Mouse (Mus musculus) heart, embryonic 13.5 days (tissue): ENCODE data around the gene Lin52. TPM values are rescaled to one million over a fixed set of nuclear protein-coding genes. Genes with fewer than 3 reads are reported as not detected.
A peak's percentile ranks its signal among the peaks of the same experiment; 100 is the strongest.

Source experiments
- ATAC-seq: fragments of 200-750 bp; cut with Nextera tagmentation; 2 replicates; pipeline ENCODE4 v1.8.0; 2017; ENCODE audit warnings: moderate TSS enrichment; ENCODE audit not compliant: insufficient number of reproducible peaks, low FRiP score, low TSS enrichment; ENCODE audit errors: extremely low read depth
- H3K27ac ChIP-seq: fragments of 300-500 bp; sonication (generic); replicated peaks from 2 replicates; pipeline ENCODE4 v1.5.1; 2015; ENCODE audit warnings: moderate library complexity, mild to moderate bottlenecking, inconsistent platforms
- H3K27me3 ChIP-seq: fragments of 300-500 bp; sonication (generic); replicated peaks from 2 replicates; pipeline ENCODE4 v1.6.1; 2015; ENCODE audit warnings: mild to moderate bottlenecking, inconsistent platforms
- H3K36me3 ChIP-seq: fragments of 300-500 bp; sonication (generic); 2 replicates; pipeline ENCODE4 v1.6.1; 2015; ENCODE audit warnings: mild to moderate bottlenecking, inconsistent platforms
- H3K4me1 ChIP-seq: fragments of 300-500 bp; sonication (generic); 2 replicates; pipeline ENCODE4 v1.6.1; 2015; ENCODE audit warnings: inconsistent platforms
- H3K4me2 ChIP-seq: fragments of 300-500 bp; sonication (generic); 2 replicates; pipeline ENCODE4 v1.6.1; 2015; ENCODE audit warnings: inconsistent platforms, mild to moderate bottlenecking, moderate library complexity
- H3K4me3 ChIP-seq: fragments of 300-500 bp; sonication (generic); 2 replicates; pipeline ENCODE4 v1.5.1; 2015; ENCODE audit warnings: moderate library complexity, mild to moderate bottlenecking, inconsistent platforms
- H3K9ac ChIP-seq: fragments of 300-500 bp; sonication (generic); 2 replicates; pipeline ENCODE4 v1.6.1; 2015; ENCODE audit warnings: inconsistent platforms, mild to moderate bottlenecking, moderate library complexity
- H3K9me3 ChIP-seq: fragments of 300-500 bp; sonication (generic); 2 replicates; pipeline ENCODE4 v1.6.1; 2016; ENCODE audit warnings: inconsistent platforms
- WGBS: fragments of 180-500 bp; shearing (Covaris S2); methylation state at CpG from one replicate; pipeline ENCODE4 v1.1.7; 2015; ENCODE audit warnings: mixed read lengths; 5-methylcytosine and 5-hydroxymethylcytosine counted together
- polyA plus RNA-seq: library from polyadenylated mRNA; unstranded; fragments of >200 nt; fragmentation: Nextera tagmentation; extraction: Ambion mirVana; gene quantifications from 2 replicates; pipeline ENCODE4 v1.2.1, GENCODE M21; 2015

Gene Lin52
- polyA plus RNA-seq, 1 experiment from 2014 or later, result 12.9 TPM

- Histone ChIP-seq H3K4me3 (no peak overlapping the region), H3K4me2 (peak overlapping the region; percentile 30; the same call in 1 of the 2 replicates), H3K27ac (no peak overlapping the region), H3K4me1 (peaks cover 27% of the 10 kb centered on the region), H3K27me3 (peaks cover 99% of the 10 kb centered on the region), H3K36me3 (no peaks in the 10 kb centered on the region), H3K9me3 (no peaks in the 10 kb centered on the region), H3K9ac (no peak overlapping the region)
- WGBS, result 6% methylated on average over 7 of the region's 7 CpGs
- no peak for ATAC-seq
Measured at GRCm38 (mm10) chr12:84572341-84572720, 121.1 kb downstream of the Lin52 start.

GRCm38 (mm10) chr12:84573094-84573493 is 121.9 kb downstream of the Lin52 start:
- no peaks in the 10 kb centered on the region for H3K36me3 ChIP-seq
- H3K9ac ChIP-seq, result no peak overlapping the region
- no peaks in the 10 kb centered on the region for H3K9me3 ChIP-seq
- ATAC-seq, result no peak
- whole genome bisulfite sequencing, result 23% methylated on average over 7 of the region's 7 CpGs
- peaks cover 99% of the 10 kb centered on the region for H3K27me3 ChIP-seq
- no peak overlapping the region for H3K4me2 ChIP-seq
- peaks cover 27% of the 10 kb centered on the region for H3K4me1 ChIP-seq
- no peak overlapping the region for H3K27ac ChIP-seq
- H3K4me3 ChIP-seq, result no peak overlapping the region

GRCm38 (mm10) chr12:84577768-84578439 is 126.7 kb downstream of the Lin52 start:
- Histone ChIP-seq H3K4me3 (no peak overlapping the region), H3K4me1 (no peaks in the 10 kb centered on the region), H3K4me2 (no peak overlapping the region), H3K9me3 (no peaks in the 10 kb centered on the region), H3K27ac (no peak overlapping the region), H3K9ac (no peak overlapping the region), H3K27me3 (peaks cover 52% of the 10 kb centered on the region), H3K36me3 (no peaks in the 10 kb centered on the region)
- no peak for ATAC-seq
- 70% methylated on average over 11 of the region's 11 CpGs for WGBS

- ATAC-seq, result no peak
- no peaks in the 10 kb centered on the region for H3K4me1 ChIP-seq
- H3K9ac ChIP-seq, result no peak overlapping the region
Measured at GRCm38 (mm10) chr12:84578440-84578770, 127.2 kb downstream of the Lin52 start.

DNA sequence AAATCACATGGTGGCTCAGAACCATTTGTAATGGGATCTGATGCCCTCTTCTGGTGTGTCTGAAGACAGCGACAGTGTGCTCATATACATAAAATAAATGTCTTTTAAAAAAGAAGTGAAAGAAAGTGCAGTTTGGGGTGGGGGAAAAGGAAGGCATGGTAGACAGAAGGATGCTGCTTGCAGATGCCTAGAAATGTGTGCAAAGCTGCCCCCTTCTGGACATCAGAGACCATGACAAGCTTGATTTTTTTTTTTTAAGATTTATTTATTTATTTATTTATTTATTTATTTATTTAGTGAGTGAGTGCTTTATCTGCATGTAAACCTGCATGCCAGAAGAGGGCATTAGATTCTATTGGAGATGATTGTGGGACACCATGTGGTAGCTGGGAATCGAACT is 130.1 kb downstream of the Lin52 start:
- Histone ChIP-seq H3K9ac (no peak overlapping the region), H3K36me3 (no peaks in the 10 kb centered on the region), H3K27ac (no peak overlapping the region), H3K27me3 (peaks cover 32% of the 10 kb centered on the region), H3K4me1 (no peaks in the 10 kb centered on the region), H3K4me2 (no peak overlapping the region), H3K4me3 (no peak overlapping the region), H3K9me3 (no peaks in the 10 kb centered on the region)
- WGBS, result 88% methylated on average over 2 of the region's 2 CpGs
- no peak for ATAC-seq

More at GRCm38 (mm10) chr12:84578440-84578770, 127.2 kb downstream of the Lin52 start:
- no peaks in the 10 kb centered on the region for H3K9me3 ChIP-seq
- no peak overlapping the region for H3K4me2 ChIP-seq
- peaks cover 47% of the 10 kb centered on the region for H3K27me3 ChIP-seq
- no peak overlapping the region for H3K4me3 ChIP-seq
- WGBS, result 34% methylated on average over 5 of the region's 5 CpGs
- H3K36me3 ChIP-seq, result no peaks in the 10 kb centered on the region
- no peak overlapping the region for H3K27ac ChIP-seq

DNA sequence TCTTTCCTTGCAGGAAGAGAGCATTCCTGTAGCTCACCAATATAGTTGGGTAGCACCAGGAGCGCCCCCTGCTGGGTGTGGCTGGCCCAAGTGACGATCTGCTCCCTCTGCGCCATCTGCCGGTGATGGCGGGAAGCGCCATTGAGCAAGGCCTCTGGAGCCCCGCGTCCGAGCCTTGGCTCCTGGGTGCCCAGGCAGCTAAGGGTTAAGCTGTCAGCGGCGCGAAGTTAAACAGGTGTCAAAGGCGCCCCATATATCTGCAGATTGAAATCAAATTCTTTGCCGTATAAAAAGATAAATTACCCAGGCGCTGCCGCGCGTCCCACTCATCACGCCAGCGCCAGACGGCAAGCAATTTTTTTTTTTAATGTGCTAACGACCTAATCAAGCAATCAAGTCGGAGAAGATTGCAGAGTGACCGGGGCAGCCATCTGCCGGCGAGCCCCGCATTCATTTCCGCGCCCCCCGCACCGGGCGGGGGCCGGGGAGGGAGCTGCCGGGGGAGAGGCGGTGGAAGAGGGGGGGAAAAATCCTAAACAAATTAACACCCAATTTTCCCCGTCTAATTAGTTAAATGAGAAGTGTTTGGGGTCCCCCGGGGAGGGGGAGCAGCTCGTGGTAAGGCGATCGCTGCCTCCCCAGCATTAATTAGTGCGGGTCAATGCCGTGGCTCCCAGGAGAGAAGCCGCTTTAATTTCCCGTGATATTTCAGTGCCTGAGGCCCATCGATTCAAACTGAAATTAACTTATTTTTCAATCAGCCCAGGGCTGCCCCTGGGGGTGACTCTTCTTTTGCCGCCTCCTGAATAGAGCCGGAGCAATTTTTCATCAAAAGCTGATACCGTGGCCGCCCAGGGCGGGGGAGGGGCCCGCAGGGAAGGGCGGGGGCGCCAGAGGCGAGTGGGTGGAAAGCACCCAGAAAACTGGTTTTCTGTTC is 138.9 kb downstream of the Lin52 start:
- Histone ChIP-seq H3K4me1 (peaks cover 2% of the 10 kb centered on the region; the same call in 1 of the 2 replicates), H3K36me3 (no peaks in the 10 kb centered on the region), H3K9me3 (no peaks in the 10 kb centered on the region), H3K9ac (peak overlapping the region; percentile 83), H3K27ac (no peak overlapping the region), H3K4me2 (peak overlapping the region; percentile 99), H3K27me3 (peaks cover 51% of the 10 kb centered on the region), H3K4me3 (peak overlapping the region; percentile 65)
- under 1% methylated on average over 54 of the region's 54 CpGs for WGBS
- no peak; the same call in 1 of the 2 replicates for ATAC-seq

Other genes starting within 250 kb of the Lin52 start
- 6.8 and 7.3 TPM in 2 replicates for gene Elmsan1, start 232.5 kb upstream of the Lin52 start, polyA plus RNA-seq
- gene Ptgr2, start 166.2 kb upstream of the Lin52 start, polyA plus RNA-seq, result 58.0 and 65.3 TPM in 2 replicates
- gene Zfp410, start 134.6 kb upstream of the Lin52 start, polyA plus RNA-seq, result 52.0 and 58.0 TPM in 2 replicates
- 65.9 and 73.0 TPM in 2 replicates for gene Coq6, start 89.8 kb upstream of the Lin52 start, polyA plus RNA-seq
- 4.6 and 4.9 TPM in 2 replicates for gene Fam161b, start 89.6 kb upstream of the Lin52 start, polyA plus RNA-seq
- gene Entpd5, start 42.4 kb upstream of the Lin52 start, polyA plus RNA-seq, result 23.1 and 26.9 TPM in 2 replicates
- gene Bbof1, start 42.4 kb upstream of the Lin52 start, polyA plus RNA-seq, result 0.62 and 1.6 TPM in 2 replicates
- gene Rnf113a2, start 34.2 kb upstream of the Lin52 start, polyA plus RNA-seq, result 19.5 and 21.5 TPM in 2 replicates
- 36.1 and 38.5 TPM in 2 replicates for gene Aldh6a1, start 418 bp upstream of the Lin52 start, polyA plus RNA-seq
- gene Vsx2, start 118.3 kb downstream of the Lin52 start, polyA plus RNA-seq, result not detected in 2 replicates
- 9.5 and 10.0 TPM in 2 replicates for gene Abcd4, start 166.0 kb downstream of the Lin52 start, polyA plus RNA-seq
- gene Vrtn, start 189.6 kb downstream of the Lin52 start, polyA plus RNA-seq, result not detected in 2 replicates
- not detected in 2 replicates for gene Syndig1l, start 247.4 kb downstream of the Lin52 start, polyA plus RNA-seq